Mouse (Mus musculus) cortical plate, adult 2 months (tissue): ENCODE measurements around the gene Ankrd13a. TPM values are rescaled to one million over a fixed set of nuclear protein-coding genes. Genes with fewer than 3 reads are reported as not detected.

Experiments used
- H3K27ac ChIP-seq: fragments of 200-500 bp; 2 replicates; pipeline ENCODE4 v1.5.1; 2012; ENCODE audit warnings: low read length, control low read depth, inconsistent platforms; ENCODE audit not compliant: insufficient read depth
- H3K4me1 ChIP-seq: fragments of 200-500 bp; 2 replicates; pipeline ENCODE4 v1.6.1; 2011; ENCODE audit warnings: low read length; ENCODE audit not compliant: control insufficient read depth, insufficient read depth
- H3K4me3 ChIP-seq: fragments of 200-500 bp; 2 replicates; pipeline ENCODE4 v1.5.1; 2011; ENCODE audit warnings: mild to moderate bottlenecking, low read length, control low read depth; ENCODE audit not compliant: insufficient read depth
- CTCF ChIP-seq: fragments of 200-500 bp; IDR thresholded peaks from 2 replicates; pipeline ENCODE4 v1.5.1; 2011; ENCODE audit warnings: mild to moderate bottlenecking, control low read depth, low read length; ENCODE audit not compliant: insufficient read depth; ENCODE audit errors: extremely low read depth
- POLR2A ChIP-seq: fragments of 200-500 bp; IDR thresholded peaks from 2 replicates; pipeline ENCODE4 v1.6.1; 2011; ENCODE audit warnings: mild to moderate bottlenecking, low read length, control low read depth; ENCODE audit not compliant: insufficient read depth; ENCODE audit errors: extremely low read depth
- polyA plus RNA-seq: library from polyadenylated mRNA; depleted of rRNA; stranded (reverse); fragments of >200 nt; gene quantifications from 2 replicates; pipeline ENCODE4 v1.2.3, GENCODE M21; 2012; rRNA removed

Ankrd13a gene
- polyA plus RNA-seq = 36.2 and 38.5 TPM in 2 replicates

DNA sequence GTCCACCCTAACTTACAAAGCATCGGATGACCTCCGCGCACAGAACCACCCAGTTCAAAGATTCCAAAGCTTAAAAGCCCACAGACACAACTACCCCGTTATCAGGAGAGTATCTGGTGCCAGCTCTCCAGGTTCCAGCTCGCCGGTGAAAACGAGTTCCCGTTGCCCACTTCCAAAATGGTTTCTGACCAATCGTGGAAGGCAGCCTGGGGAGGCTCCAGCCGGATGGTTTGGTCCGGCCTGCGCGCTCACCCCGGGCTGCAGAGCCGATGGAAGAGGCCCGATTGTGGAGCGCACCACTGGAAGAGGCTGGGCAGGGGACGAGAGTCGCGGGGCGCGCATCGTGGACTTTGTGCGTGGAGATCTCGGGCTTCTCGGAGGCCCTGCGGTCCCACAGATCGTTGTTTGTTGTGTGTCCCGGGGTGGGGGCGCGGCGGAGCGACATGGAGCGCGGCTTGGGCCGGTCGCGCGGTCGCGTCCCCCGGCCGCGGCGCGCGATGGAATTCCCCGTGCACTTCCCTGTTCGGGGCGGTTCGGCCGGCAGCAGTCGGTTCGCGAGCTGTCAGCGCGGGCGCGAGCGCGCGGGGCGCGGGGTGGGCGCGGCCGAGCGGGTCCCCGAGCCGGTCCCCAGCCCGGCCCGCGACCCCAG is at the start of gene Ankrd13a:
TSS of gene Ankrd13a (plus strand) at position 275 of the 649 bp plus-strand sequence.
- TF ChIP-seq POLR2A (peak; percentile 85), CTCF (no peak)
- Histone ChIP-seq H3K27ac (peak within 1 kb of the TSS; percentile 100), H3K4me3 (peak within 1 kb of the TSS; percentile 86), H3K4me1 (no peaks in the 10 kb centered on the region)

DNA sequence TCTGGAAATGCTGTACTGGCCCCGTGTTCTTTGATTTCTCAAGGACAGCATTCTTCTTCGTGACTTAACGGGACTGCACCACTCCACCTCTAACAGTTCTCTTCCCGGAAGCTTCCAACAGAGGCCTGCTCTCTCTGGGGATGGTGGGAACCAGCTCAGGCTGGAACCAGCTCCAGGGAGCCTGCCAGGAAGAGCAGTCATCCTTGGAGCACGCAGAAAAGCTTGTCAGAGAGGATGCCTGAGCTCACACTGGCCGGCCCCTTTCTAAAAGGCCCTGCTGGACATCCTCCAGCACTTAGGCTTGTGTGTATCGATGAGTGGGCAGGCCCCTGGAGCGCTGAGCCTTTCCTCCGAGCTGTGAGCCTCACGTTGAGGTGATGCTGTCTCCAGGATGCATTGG is 46.3 kb upstream of the Ankrd13a start:
- Histone ChIP-seq H3K27ac (no peak overlapping the region), H3K4me1 (no peaks in the 10 kb centered on the region), H3K4me3 (no peak overlapping the region)
- no peak for TF ChIP-seq CTCF
- no peak for TF ChIP-seq POLR2A

DNA sequence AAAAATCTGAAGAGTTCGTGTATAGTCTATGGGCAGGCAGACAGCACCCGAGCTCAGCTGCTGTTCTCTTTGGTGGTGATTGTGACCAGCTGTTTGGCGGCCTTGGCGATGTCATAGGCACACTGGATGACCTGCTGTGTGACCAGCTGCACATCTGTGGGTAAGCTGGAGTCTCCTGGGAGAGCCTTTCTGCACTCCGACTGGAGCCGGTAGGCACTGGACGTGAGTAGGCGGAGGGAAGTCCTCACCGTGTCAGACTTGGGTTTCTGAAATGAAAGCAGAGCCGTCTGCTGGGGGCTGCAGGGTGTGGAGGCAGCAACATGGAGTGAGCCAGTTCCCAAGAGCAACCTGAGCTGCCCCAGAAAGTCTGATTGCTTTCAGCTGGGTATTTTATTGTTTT is 44.3 kb upstream of the Ankrd13a start:
- H3K27ac ChIP-seq = no peak overlapping the region
- H3K4me1 ChIP-seq = no peaks in the 10 kb centered on the region
- TF ChIP-seq CTCF (no peak), POLR2A (no peak)
- H3K4me3 ChIP-seq = no peak overlapping the region

DNA sequence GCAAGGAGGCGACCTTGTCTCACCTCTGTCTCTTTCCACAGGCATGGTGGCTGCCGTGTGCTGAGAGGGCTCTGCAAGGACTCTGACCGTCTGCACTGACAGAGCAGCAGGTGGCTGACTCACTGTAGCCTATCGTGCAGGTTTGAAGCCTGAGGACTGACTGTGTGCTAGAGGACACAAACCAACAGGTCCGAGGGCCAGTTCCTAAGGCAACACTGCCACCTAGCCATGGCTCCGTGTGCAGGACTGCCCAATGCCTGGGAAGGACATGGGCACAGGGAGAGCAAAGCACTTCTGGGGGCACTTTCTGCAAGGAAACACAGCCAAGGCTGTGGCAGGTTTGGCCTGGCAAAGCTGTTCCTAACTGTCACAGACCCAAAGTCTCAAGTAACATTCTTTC is 43.0 kb upstream of the Ankrd13a start:
- no peak for TF ChIP-seq POLR2A
- TF ChIP-seq CTCF = no peak
- Histone ChIP-seq H3K27ac (no peak overlapping the region), H3K4me3 (no peak overlapping the region), H3K4me1 (no peaks in the 10 kb centered on the region)

DNA sequence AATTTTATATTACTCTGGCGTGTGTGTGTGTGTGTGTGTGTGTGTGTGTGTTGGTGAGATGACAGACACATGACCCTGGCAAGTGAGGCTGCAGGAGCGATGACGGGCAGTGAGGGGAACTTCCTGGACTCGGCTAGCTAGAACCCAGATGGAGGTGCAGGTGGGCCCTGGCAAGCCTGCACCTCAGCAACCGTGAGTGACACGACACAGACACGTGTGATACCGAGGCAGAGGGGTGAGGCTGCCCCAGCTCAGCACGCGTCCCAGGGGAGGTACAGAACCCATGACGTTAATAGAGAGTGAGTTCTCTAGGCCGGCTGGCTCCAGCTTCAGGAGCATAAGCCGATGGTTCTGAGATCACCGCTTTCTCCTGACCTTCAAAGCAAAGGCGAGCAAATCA is 42.5 kb upstream of the Ankrd13a start:
- Histone ChIP-seq H3K27ac (no peak overlapping the region), H3K4me3 (no peak overlapping the region), H3K4me1 (no peaks in the 10 kb centered on the region)
- no peak for TF ChIP-seq POLR2A
- TF ChIP-seq CTCF = no peak

DNA sequence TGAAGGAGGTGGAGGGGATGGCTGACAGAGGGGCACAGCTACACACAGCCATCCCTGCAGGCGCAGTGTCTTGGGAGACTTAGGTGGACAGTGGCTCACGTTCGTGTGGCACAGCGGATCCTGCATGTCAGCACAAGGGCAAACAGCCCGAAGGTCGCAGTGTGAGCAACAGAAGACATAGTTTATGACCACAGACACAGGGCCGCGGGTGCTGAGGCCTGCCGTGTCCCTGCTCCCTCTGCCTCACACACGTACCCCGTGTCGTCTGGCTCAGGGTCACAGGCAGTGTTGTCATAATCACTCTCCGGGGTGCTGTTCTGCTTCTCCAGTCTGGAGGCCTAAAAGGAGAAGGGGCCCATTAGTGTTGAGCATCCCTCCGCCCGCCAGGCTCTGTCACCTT is 40.9 kb upstream of the Ankrd13a start:
- no peaks in the 10 kb centered on the region for H3K4me1 ChIP-seq
- no peak overlapping the region for H3K27ac ChIP-seq
- no peak overlapping the region for H3K4me3 ChIP-seq
- TF ChIP-seq POLR2A (no peak), CTCF (no peak)

DNA sequence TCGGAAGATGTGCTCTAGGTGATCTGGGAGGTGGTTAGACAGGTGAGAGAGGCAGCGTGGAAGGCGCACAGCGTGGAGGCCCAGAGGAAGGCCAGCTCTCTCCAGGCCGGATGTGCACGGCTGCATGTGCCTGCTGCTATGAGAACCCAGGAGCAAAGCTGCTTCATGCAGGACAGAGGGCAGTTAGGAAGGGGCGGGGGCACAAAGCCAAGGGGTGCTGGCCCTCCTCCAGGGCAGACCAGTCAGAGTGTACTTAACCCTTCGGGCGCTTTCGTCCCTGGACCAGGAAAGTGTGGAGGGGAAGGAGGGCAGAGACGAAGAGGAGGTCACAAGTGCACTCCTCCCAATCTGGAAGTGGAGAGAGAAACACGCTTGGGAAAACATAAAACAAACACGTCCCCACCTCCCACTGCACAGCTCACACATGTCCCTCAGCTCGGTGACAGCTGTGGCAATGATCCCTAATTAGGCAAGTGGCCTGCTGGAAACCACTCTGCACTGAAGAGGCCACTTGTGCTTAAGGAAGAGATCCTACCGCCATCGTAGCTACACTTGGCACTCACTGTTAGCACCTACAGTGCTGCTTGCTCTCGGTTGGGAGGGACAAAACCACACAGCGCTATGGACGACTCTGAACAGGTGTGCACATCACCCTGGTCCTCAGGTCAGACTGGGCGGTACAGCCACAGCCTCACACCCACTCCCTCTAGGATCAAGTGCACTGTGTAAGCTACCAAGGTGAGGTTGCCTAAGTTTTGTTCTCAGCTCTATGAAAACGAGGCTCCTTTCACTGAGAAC is 37.2 kb upstream of the Ankrd13a start:
- Histone ChIP-seq H3K4me1 (no peaks in the 10 kb centered on the region), H3K4me3 (no peak overlapping the region), H3K27ac (no peak overlapping the region)
- TF ChIP-seq POLR2A = no peak
- TF ChIP-seq CTCF = no peak

DNA sequence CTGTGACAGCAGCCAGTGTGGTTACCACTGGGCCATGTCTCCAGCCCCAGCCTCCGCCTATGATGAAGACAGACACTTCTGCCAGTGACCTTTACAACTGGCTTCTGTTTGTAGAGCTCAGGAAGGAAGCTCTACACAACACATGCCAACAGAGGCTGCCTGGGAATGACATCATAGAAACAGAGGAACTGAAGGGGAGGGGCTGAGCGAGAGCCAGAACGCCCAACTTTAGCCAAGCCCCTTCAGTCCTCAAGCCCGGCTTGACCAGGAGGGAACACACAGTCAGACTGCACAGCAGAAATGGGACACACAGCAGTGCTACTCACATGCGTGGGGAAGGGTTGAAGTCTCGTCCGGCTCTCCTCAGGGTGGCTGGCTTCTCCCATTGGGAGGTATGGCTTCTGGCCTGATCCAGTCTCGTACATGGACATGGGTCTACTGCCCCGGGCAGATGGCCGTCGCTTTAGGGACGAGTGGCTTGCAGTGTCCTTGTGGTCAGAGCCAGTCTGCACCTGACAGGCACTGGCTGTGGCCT is 35.7 kb upstream of the Ankrd13a start:
- no peak overlapping the region for H3K27ac ChIP-seq
- H3K4me3 ChIP-seq = no peak overlapping the region

DNA sequence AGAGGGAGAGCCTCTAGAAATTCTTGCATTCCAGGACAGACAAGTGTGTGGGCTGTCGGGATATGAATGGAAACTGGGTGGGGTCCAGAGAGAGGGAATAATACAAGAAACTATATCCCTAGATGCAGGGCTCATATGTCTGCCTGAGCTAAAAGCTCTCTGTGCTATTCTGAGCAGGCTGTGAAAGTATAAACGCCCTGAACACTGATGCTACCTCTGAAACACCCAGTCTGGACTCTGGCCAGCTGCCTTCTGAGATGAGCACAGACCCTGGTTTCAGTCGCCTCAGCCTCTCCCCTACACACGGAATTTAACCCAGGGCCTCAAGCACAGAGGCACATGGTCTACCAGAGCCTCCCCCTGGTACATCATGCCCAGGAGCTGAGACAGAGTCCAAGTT is 33.9 kb upstream of the Ankrd13a start:
- H3K4me3 ChIP-seq = no peak overlapping the region
- H3K4me1 ChIP-seq = no peaks in the 10 kb centered on the region
- TF ChIP-seq POLR2A (no peak), CTCF (no peak)
- no peak overlapping the region for H3K27ac ChIP-seq

More for the DNA sequence above, 35.7 kb upstream of the Ankrd13a start:
- no peaks in the 10 kb centered on the region for H3K4me1 ChIP-seq
- TF ChIP-seq CTCF (no peak), POLR2A (no peak)

DNA sequence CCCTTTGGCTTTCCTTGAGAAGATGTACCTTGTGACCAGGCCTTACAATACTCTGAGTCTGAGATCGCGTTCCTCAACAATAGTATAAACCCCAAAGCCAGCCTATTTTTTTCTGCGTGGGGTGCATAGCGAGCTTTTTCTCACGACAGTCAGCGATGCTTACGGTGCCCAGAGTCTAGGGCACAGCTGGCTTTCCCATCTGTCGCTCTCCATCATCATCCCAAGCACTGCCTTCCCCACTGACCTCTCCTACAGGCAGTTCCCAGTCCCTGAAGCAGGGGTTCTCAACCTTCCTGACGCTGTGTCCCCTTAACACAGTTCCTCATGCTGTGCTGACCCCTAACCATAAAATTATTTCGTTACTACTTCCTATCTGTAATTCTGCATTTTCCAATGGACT is 31.9 kb upstream of the Ankrd13a start:
- H3K4me1 ChIP-seq = no peaks in the 10 kb centered on the region

More for the DNA sequence above, 31.9 kb upstream of the Ankrd13a start:
- H3K4me3 ChIP-seq = no peak overlapping the region
- TF ChIP-seq POLR2A (no peak), CTCF (no peak)
- H3K27ac ChIP-seq = no peak overlapping the region
